Mouse (Mus musculus): ENCODE data around the gene Tnfaip8l1. TPM values are rescaled to one million over a fixed set of nuclear protein-coding genes. Genes with fewer than 3 reads are reported as not detected.
A peak's percentile ranks its signal among the peaks of the same experiment; 100 is the strongest.

Gene Tnfaip8l1
- polyA plus RNA-seq, 3 experiments from 2014 or later = 29.8 to 39.7 (median 37.9) TPM

DNA sequence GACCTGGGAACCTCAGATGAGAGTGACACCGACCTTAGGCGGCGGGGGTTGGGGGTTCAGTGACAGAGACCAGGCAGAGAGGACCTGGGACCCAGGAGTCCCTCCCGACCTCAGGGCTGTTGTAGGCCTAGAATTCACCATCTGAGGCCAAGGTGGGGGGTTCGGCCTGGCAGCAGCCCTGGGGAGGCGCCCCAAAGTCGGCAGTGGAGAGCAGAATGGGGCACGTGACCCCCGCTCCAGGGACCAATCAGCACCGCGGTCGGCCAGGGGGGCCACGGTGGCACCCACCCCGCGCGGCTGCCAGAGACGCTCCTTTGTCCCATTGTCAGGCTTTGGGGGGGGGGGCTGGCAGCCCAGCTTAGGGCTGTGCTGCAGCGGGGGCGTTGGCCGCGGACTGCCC lies 22.9 kb upstream of the Tnfaip8l1 start:
- no peak for ATAC-seq

DNA sequence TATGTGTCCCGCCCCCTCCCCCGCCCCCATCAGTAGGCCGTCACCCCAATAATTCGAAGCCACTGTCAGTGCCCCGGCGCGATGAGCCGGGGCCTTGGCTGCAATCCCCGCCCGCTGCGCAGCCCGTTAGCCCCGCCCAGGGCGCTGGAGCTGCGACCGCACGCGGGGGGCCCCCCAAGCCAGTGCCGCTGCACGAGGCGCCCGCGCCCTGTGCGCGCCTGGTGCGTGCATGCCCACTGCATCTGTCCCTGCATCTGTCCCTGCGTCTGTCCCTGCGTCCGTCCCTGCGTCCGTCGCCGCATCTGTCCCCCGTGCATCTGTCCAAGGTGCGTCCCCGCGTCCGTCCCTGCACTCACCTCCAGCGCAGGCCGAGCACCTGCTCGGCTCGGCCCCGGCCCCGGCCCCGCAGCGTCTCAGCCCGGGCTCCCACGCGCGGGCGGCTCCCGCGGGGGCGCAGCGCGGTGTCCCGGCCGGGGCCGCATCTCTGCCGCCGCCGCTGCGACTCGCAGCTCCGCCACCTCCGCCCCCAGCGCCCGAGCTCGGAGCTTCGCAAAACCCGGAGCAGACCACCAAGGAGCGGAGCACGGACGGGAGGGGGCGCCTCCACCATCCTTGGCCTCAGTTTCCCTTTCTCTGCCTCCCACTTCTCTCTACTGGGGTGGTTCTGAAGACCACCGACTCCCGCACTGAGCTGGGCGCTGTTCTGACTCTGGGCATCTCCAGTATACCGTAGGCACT lies 22.2 kb upstream of the Tnfaip8l1 start, which contains the start of gene Sema6b:
Gene Sema6b, minus strand, starts transcription at position 486 of the 738 bp plus-strand sequence.
- ATAC-seq = peak; percentile 55

DNA sequence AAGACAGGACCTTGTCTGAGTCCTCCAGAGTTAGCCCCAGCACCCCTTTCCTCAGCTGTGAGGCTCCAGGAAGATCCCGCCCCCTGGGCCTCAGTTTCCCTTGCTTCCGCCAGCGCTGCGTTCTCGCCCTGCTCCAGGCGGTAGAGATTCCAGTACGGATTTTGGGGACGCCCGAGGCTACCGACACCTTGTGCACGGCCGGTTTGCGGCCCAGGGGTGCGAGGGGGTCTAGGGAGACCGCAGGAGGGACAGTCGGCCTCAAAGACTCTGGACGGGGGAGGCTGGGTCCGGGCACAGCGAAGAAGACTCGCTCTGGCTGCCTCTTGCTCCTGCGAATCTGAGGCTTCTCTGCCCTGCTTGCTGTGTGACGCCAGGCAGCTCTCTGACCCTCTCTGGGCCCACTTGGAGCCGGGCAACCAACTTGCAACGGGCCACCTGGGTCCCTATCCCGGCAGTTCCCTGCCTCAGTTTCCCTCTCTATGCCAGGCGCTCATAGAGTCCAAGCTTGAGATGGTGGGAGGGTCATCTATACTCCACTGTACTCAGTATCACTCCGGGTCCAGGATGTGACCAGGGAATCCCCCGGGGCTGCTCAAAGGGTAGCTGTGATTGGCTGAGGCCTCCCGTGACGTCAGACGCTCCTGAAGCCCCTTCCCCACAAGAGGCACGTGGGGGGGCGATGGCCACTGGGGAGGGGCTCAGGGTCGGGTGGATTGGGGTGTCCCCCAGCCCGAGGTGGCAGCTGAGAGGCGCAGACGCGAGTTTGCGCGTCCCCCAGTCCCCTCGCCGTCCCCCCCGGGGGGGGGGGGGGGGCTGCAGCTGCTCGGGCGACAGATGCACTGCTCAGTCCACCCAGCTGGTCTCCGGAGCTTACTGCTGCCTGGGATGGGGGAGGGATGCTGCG lies 20.3 kb upstream of the Tnfaip8l1 start:
- no peak for ATAC-seq

DNA sequence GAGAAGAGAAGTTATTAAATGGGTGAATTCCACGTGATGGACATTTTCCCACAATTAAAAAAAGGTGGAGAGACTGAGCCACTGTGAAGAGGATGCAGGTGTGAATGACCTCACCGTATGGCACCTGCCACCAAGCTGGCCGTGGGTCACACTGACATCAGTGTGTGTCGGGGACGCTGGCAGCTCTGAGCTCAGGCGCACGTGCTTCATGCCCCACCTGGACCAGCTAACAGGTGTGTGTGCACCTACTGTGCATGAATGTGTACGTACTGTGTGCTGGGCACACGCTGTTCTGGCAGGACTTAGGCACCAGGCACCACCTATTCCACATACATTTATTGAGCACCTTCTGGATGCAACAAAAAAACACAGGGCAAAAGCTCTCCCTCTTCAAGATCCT lies 17.7 kb upstream of the Tnfaip8l1 start:
- no peak for ATAC-seq

DNA sequence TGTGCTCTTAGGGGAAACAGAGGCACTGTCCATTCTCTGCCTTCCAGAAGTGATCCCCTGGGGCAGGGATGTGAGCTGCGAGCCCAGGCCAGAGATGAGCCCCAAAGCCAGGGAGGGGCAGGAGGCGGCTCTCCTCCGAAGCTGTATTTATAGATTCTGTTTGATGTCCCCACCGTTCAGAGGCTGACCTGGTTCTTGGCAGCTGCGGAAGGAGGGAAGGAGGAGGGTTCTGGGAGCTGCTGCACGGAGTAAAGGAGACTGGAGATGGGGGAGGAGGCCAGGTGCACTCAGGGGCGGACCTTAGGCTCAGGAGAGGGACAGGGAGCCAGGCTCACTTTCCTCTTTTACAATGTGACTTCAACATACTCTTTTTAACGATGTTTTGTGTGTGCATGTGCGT lies 16.1 kb upstream of the Tnfaip8l1 start:
- ATAC-seq = no peak

DNA sequence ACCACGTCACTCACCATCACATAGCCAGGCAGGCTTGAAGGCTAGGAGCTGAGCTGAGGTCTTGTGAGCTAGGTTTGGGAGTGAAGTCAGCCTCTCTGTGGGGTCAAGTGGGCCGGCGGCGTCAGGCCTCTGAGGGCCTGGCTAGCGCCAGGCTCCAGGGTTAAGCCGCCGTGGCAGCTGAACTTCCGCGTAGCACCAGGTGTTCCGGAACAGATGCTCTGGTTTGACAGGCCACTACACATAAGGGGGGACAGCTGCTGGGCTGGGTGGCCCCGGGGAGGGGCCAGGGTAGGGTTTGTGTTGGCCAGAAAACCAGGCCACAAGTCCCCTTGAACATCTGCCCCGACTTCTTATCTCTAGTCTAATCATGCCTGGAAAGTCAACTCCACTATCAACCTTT lies 14.9 kb upstream of the Tnfaip8l1 start:
- no peak for ATAC-seq

DNA sequence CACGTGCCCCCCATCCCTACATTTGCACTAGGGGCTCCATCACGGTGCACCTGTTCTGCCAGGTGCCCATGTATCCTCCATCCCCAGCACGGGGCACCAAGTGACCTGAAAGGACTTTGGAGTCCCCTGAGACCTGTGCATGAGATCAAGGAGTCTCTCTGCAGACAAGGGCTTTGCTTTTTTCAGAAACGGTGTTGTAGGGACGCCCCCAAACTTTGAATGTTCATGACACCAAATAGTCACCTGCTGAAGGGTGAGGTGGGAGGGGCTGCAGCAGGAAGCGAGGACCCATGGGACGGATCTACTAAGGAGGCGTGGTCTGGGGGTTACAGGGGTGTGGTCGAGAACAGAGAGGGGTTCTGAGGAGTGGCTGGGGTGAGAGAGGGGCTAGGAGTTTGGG lies 14.0 kb upstream of the Tnfaip8l1 start:
- ATAC-seq = no peak

DNA sequence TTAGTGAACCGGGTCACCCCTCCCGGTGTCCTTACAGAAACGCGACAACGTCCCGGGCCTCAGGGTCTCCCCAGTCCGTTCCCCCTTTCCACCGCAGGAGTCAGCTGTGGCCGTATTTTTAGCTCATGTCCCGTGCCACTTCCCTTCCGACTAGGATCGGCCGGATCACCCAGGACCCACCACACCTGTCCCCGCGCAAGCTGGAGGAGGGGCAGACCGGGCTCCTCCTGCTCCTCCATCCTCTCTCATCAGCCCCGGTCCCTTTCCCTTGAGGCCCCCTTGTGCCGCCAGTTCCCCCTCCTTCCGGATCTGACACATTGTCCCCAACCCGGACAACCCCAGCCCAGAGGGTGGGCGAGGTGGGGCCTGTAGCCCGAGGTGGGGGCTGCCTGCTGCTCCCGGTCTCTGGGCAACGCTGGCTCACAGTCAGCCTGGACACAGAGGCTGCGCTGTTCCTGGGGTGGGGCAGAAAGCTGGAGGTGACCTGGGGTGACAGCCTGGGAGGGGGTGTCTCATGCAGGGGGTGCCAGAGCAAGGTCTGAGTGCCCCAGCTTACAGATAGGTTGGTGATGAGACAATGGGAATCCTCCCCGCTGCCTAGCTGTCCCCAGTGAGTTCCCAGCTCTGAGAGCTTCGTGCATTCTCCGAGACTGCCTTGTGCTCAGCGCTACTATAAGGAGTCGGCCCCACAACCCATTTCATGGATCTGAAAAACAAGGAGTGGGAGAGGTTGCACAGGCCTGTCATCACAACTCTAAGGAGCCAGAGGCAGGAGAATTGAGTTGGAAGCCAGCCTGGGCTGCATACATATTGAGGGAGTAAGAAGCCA lies 13.3 kb upstream of the Tnfaip8l1 start:
- no peak for ATAC-seq

DNA sequence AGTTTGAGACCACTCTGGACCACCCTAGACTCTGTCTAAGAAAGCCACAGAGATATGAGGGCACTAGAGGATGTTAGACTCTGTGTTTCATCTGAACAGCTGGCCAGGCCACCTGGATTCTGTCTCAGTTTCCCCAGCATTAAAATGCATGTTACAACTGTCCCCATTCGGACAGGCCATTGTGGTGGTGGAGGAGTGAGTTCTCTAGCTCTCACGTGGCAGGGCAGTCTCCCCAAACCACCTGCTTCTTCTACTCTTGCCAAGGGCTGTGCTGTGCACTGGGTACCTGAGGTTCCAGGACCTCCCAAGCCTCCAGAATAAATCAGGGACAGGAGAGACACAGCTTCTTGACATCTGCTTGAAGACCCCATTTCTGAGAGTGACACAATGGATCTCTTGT lies 12.4 kb upstream of the Tnfaip8l1 start:
- no peak for ATAC-seq

DNA sequence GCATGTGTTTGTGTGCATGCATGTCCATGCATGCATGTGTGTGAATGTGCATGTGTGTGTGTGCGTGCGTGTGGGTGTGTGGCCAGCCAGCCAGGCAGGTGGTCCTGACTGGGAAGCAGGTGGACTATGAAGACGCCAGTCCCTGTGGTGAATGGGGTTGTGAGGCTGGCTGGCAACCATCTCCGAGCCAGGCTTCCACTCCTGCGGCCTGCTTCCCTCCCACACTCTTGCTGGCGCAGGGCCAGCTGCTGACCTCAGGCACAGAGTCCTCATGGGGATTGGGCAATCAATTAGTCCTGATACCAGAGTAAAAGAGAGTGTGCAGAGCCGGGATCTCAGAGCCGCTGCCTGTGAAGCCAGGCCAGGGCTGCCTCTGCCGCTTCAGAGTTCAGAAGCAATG lies 8.6 kb upstream of the Tnfaip8l1 start:
- ATAC-seq = no peak

DNA sequence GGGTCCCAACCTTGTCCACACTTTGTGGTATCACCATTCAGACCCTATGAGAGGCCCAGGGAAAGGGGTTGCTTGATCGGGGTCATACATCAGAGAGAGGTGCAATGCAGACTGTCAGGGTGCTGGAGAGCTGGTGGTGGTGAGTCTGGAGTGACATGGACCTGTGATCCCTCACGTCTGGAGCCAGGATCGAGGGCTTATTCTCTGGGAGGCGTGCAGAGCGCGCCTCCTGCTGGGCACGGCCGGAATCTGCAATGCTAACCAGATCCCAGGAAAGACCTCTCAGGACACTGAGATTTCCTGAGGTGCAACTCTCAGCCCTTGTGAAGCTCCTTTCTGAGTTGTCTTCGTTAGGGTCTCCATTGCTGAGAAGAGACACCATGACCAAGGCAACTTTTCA lies 2.5 kb upstream of the Tnfaip8l1 start:
- no peak for ATAC-seq

DNA sequence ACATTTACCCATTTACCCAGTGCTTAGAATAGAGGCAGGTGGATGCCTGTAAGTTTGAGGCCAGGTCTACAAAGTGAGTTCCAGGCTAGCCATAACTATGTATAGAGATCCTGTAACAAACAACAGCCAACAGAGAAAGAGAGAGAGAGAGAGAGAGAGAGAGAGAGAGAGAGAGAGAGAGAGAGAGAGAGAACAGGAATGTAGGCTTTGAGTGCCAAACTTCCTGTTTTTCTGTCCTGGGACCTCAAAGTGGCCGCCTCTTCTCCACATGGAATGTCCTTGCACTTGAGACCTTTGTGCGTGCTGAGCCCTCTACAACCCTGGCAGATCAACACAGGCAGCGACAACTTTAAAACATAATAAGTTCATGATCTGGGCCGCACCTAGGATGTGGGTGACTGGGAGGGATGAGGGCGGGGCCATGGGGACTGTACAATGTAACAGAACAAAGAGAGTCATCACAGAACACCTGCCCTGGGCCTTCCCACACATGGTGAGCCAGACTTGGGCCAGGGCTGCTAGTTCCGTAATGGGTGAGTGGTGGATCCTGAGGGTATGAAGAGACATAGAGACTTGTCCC lies 1.3 kb downstream of the Tnfaip8l1 start:
- peak; percentile 82 for ATAC-seq

DNA sequence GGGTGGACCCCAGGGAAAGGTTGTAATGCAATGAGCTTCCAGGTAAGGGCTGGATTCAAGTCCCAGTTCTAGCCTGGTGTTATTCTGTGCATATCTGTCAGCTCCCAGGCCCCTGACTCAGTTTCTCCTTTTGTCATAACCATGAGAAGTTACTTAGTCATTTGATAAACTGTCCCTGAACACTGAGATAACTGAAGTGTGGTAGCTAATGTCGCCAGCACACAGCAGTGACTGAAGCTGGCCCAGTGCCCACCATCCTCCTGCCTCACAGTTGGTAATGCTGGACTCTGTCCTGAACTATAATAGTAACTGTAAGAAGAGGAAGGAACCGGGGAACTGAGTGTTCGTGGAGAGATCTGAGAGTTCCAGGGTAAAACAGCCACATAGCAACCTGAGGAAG lies 2.2 kb downstream of the Tnfaip8l1 start:
- ATAC-seq = no peak

DNA sequence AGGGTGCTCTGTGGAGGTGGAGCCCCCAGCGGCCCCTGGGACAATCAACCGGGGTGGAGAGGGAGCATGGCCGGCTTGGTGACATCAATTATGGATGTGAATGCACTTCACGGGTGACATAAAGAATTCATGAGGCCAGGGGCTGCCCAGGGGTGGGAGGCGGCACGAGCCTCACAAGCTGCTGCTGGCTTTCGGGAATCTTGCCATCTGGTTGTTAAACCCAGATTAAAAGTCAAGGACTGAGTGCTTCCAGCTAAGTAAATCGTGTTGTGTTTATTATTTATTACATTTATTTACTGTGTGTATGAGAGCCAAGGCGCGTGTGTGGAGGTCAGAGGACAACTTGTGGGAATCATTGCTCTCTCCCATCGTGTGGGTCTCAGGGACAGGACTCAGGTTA lies 3.4 kb downstream of the Tnfaip8l1 start:
- no peak for ATAC-seq

DNA sequence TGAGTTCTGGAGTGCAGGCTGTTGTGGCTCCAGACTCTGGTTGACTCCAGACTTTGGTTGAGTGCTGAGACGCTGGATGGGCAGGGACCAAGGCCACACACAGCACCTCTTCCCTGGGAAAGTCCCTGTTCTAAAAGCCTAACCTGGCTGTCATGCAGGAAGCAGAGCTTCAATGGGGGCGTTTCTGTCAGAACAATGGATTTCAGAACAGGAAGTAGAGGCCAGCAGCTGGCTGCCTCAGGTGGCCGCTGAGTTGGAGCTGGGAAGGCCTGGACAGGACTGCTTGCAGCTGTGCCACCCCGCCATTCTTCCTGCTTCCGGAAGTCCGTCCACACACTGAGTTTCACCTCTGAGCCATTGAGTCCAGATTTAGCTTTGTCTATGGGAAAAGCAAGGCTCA lies 7.6 kb downstream of the Tnfaip8l1 start:
- ATAC-seq = peak; percentile 82

DNA sequence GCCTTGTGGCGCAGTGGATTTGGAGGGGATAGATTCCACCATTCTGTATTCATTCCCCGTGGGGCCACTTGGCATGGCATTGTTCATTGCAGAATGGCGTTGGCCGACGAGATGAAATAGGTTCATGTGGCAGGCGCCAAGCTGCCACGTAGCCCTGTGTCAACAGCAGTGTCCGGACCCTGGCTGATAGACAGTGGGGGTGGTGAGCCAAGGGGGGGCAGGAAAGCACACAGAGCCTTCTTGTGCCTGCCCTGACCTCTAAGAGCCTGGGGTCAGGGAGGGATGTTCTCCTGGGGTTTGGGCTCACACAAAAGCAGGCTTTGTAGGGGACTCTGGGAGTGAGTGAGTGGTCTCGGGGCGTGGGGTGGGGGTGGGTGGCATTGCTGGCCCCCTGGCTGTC lies 8.4 kb downstream of the Tnfaip8l1 start:
- no peak for ATAC-seq

DNA sequence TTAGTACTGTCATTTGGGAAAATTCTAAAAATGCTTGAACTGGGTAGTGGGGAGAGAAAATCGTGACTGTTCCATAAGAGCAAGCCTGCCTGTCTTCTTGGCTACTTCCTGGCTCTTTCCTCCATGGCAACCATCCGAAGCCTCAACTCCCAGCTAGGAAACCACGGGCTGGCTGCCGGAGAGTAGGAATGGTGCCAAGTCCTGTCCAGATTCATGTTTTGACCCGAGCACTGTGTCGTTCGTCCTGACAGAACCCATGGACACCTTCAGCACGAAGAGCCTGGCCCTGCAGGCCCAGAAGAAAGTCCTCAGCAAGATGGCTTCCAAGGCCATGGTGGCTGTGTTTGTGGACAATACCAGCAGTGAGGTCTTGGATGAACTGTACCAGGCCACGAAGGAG lies 9.2 kb downstream of the Tnfaip8l1 start:
- no peak for ATAC-seq

DNA sequence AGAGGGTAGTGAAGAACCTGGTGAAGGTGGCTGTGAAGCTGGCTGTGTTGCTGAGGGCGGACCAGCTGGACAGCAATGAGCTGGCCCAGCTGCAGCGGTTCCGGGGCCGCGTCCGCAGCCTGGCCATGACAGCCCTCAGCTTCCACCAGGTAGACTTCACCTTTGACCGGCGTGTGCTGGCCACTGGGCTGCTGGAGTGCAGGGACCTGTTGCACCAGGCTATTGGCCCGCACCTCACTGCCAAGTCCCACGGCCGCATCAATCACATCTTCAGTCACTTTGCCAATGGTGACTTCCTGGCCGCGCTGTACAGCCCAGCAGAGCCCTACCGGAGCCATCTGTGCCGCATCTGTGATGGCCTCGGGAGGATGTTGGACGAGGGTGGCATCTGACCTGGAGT lies 9.6 kb downstream of the Tnfaip8l1 start:
- no peak for ATAC-seq

DNA sequence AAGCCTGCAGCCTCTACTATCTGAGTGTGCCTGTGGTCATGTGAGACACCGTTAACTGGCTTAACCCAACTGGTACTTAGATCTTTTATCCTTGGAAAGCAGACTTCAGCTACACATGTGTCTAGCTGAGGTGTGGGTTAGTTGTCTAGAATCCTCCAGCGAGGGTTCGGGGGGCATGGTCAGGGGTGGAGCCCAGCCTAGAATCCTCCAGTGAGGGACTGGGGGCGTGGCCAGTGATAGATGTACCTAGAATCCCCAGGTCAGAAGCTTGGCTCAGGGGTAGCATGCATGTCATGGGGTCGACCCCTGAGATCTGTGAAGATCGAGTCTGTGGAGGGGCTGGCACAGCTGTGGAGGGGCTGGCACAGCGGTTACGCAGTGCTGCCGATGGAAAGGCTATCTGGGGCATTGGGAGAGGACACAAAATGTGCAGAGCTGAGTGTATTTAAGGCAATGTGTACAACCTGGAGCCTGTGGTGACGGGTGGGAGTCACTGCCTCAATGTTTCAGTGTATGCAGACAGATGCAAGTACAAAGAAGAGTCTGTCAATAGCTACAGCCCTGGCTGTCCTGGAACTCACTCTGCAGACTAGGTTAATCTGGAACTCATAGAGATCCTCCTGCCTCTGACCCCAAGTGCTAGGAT lies 11.2 kb downstream of the Tnfaip8l1 start:
- ATAC-seq = no peak

DNA sequence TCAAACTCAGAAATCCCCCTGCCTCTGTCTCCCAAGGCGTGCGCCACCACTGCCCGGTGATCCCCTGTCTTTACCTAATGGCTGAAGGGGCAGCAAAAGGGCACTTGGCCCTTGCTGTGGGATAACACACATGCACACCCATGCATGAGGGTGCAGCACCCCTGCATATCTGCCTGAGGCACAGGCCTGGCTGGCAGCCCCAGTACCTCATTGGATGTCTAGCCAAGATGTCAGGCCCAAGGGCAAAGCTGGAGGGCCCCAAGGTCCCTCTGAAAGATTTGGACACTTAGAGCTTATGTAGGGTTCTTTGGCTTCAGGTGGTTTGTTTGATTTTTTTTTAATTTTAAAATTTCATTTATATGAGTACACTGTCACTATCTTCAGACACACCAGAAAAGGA lies 13.1 kb downstream of the Tnfaip8l1 start:
- no peak for ATAC-seq

DNA sequence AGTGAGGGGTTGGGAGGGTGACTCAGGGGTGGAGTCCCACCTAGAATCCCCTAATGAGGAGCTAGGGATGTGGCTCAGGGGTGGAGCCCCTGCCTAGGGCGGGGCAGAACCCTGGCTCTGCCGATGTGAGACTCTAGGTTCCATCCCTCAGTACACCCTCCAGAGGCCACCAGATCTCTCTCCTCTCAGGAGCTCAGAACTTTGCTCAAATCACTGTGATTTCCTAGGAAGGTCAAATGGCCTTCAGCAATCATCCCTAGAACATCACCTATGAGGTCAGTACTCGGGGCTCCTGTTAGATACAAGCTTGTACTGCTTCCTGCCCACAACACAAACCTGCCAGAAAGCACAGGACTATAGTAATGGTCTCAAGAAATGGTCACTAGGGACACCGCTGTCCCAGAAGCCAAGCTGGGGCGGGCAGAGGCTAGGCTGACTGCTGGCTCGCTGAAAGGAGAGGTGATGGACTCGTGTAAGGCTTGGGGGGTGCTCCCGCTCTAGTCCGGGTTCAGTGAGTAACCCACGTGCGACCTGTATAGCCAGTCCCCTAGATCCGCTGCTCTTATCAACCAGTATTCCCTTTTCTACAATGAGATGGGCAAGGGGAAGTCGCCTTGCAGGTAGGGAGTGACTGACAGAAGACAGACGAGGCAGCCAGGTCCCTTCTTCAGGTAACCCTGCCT lies 20.8 kb downstream of the Tnfaip8l1 start:
- peak; percentile 6 for ATAC-seq
